Mouse (Mus musculus): Measurements from ENCODE around the gene Smim22. TPM values are rescaled to one million over a fixed set of nuclear protein-coding genes. Genes with fewer than 3 reads are reported as not detected.
A peak's percentile ranks its signal among the peaks of the same experiment; 100 is the strongest.

Gene Smim22
- 3.4 and 3.6 TPM in 2 replicates for polyA plus RNA-seq (2016; fragmentation: Nextera tagmentation; extraction: Ambion mirVana)

DNA sequence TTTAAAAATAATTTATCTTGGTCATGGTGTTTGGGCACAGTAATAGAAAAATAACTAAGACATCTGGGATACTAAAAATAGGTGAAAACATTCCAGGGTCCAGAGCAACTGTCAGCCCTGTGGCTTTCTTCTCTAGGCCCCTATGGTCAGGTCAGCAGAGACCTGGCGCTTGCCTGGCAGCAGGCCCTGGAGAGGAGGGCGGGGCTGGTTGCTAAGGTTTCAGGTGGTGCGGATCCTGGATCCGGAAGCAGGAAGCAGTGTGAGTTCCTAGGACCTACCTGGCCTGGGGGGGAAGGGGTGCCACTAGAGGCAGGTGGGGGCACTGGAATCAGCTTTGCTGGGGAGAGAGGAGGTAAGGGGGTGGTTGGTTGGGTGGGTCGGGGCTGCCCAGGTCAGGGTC, at the start of gene Smim22:
Gene Smim22 (plus strand): TSS at position 222 of the 400 bp plus-strand sequence.
- Histone ChIP-seq H3K4me1 (peaks cover 13% of the 10 kb centered on the region), H3K9me3 (no peaks in the 10 kb centered on the region), H3K4me3 (peak within 1 kb of the TSS; percentile 29; the same call in 1 of the 2 replicates), H3K27ac (replicated peaks) (peak within 1 kb of the TSS; percentile 45; the same call in 1 of the 2 replicates), H3K36me3 (replicated peaks) (peaks cover 21% of the 10 kb centered on the region), H3K27me3 (replicated peaks; ENCODE audit: low read depth, poor library complexity, severe bottlenecking) (no peaks in the 10 kb centered on the region)
- WGBS: 45% methylated on average over 5 of the region's 5 CpGs
- peak; percentile 35 for DNase-seq (ENCODE audit: low spot score)

GRCm38 (mm10) chr16:4957446-4957845, 49.6 kb upstream of the Smim22 start:
- H3K9me3 ChIP-seq: no peaks in the 10 kb centered on the region
- H3K27ac ChIP-seq (replicated peaks): no peak overlapping the region
- H3K27me3 ChIP-seq (replicated peaks; ENCODE audit: low read depth, poor library complexity, severe bottlenecking): no peaks in the 10 kb centered on the region
- H3K36me3 ChIP-seq (replicated peaks): peaks cover 79% of the 10 kb centered on the region
- DNase-seq (ENCODE audit: low spot score): no peak
- H3K4me3 ChIP-seq: no peak overlapping the region
- H3K4me1 ChIP-seq: peaks cover 2% of the 10 kb centered on the region
- 90% methylated on average over 3 of the region's 3 CpGs for WGBS

- DNase-seq (ENCODE audit: low spot score): no peak
- Histone ChIP-seq H3K4me3 (no peak overlapping the region), H3K36me3 (replicated peaks) (peaks cover 50% of the 10 kb centered on the region), H3K4me1 (peaks cover 17% of the 10 kb centered on the region), H3K9me3 (no peaks in the 10 kb centered on the region), H3K27me3 (replicated peaks; ENCODE audit: low read depth, poor library complexity, severe bottlenecking) (no peaks in the 10 kb centered on the region), H3K27ac (replicated peaks) (no peak overlapping the region)
- WGBS: 93% methylated on average over 8 of the region's 8 CpGs
These were observed 46.8 kb upstream of the Smim22 start for GRCm38 (mm10) chr16:4960260-4960659.

- Histone ChIP-seq H3K9me3 (no peaks in the 10 kb centered on the region), H3K36me3 (replicated peaks) (peaks cover 21% of the 10 kb centered on the region), H3K4me1 (peaks cover 21% of the 10 kb centered on the region), H3K27ac (replicated peaks) (0 out of 2 replicates have a peak overlapping the region, but pooled peaks have one; percentile 86), H3K27me3 (replicated peaks; ENCODE audit: low read depth, poor library complexity, severe bottlenecking) (no peaks in the 10 kb centered on the region), H3K4me3 (peak overlapping the region; percentile 93)
- no peak for DNase-seq (ENCODE audit: low spot score)
- WGBS: 48% methylated on average over 9 of the region's 9 CpGs
These were observed 43.7 kb upstream of the Smim22 start for GRCm38 (mm10) chr16:4963346-4963745.

DNA sequence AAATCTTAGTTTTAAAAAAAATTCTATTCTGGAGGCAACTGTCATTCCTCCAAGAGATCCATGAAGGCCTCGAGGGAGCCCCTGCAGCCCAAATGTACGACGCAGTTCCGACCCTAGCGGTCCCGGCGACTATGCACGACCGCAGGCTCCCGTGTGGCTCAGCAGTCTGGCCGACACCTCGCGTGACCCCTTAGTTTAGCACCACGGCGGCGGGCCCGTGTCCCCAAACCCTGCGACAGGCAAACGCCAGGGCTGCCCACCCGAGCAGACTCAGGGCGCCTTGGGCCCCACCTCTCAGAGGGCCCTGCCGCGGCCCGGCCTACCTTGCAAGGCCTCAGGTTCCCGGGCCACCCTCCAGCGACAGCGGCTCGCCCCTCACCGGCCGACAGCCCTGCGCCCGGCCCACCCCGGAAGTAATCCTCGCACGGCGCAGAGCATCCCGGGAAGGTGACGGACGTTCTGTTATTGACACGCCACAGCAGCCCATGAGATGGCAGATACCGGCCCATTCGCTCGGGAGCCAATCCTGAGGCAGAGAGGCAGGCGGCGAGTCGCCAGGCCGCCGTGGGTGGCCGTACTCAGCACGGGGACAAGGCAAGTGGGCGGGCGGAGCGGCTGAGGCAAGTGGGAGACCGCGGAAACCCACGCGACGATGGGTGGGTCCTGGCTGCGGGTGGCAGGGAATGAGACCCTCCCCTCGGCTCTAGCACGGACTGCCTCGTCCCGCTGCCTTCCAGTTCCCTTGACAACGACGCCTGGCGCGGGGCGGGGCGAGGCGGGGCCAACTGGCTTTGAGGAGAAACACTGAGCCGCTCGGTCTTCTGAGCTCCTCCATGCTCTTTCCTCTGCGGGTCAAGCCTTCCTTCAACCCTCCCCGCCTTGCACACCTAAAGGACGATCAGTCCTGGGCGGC, 43.0 kb upstream of the Smim22 start, which contains the start of gene Anks3:
Gene Anks3 (minus strand): TSS at position 409 of the 913 bp plus-strand sequence.
- H3K4me1 ChIP-seq: peaks cover 21% of the 10 kb centered on the region
- H3K4me3 ChIP-seq: peak within 1 kb of the TSS; percentile 93
- no peaks in the 10 kb centered on the region for H3K9me3 ChIP-seq
- under 1% methylated on average over 76 of the region's 76 CpGs for WGBS
- H3K36me3 ChIP-seq (replicated peaks): peaks cover 17% of the 10 kb centered on the region
- H3K27ac ChIP-seq (replicated peaks): peak within 1 kb of the TSS; percentile 86
- peak; percentile 94 for DNase-seq (ENCODE audit: low spot score)
- H3K27me3 ChIP-seq (replicated peaks; ENCODE audit: low read depth, poor library complexity, severe bottlenecking): no peaks in the 10 kb centered on the region

DNA sequence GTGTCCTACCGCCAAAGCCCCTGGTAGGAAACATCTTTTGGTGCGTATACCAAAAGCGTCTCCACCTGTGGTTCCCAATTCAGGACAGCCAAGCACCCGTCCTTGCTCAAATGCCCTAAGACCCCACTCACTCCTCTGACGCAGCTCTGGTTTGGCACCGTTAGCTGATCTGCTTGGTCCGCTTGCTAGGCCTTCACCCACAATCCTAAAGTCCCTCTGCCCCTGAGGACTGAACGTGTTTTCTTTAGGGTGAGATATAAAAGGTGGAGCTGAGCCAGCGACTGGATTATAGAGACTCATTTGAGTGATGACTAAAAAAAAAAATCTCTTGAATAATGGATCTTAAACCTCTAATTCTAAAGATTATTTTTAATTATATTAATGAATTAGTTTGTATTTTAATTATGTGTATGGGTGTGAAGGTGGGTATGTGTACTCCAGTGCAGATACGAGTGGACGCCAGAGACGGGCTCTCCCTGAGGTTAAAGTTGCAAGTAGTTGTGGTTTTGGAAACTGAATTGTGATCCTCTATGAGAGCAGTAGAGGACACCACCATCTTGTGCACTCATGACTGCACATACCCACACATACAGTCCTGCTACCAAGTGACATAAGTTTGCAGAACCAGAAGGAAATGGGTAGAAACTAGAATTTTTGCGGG, 42.2 kb upstream of the Smim22 start:
- 28% methylated on average over 13 of the region's 13 CpGs for WGBS
- peak overlapping the region; percentile 86 for H3K27ac ChIP-seq (replicated peaks)
- no peaks in the 10 kb centered on the region for H3K9me3 ChIP-seq
- no peak for DNase-seq (ENCODE audit: low spot score)
- H3K36me3 ChIP-seq (replicated peaks): peaks cover 9% of the 10 kb centered on the region
- H3K27me3 ChIP-seq (replicated peaks; ENCODE audit: low read depth, poor library complexity, severe bottlenecking): no peaks in the 10 kb centered on the region
- peak overlapping the region; percentile 93 for H3K4me3 ChIP-seq
- H3K4me1 ChIP-seq: peaks cover 21% of the 10 kb centered on the region

DNA sequence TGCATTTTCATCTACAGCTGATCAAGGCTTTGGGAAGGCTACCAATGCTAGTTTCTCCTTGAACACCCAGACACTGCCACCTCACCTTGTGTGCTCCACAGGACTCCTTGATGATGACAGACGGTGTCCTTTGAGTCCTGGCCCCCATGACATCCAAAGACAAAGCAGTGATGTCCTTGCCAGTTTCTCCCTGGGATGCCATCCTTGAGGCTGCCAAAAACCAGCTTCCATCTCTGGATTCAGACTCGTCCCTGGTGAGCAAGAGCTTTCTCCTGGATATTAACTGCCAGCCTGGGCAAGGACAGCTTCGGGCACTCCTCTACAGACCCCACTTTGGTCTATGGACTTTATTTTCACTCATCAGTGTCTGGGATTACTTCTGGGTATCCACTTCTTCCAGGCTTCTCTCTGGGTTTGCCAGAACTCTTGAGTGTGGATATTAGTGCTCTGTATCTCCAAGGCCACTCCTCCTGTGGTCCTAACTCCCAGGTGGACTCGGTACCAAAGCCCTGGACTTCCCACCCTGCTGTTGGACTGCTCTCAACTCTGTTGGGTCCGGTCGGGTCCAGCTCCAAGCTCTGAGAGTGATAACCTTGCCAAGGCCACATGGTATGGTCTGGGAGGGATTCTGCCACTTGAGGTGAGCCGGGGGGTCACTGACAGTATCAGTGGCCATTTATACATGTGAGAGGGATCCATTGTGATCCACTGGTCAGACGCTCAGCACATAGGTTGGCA, 41.5 kb upstream of the Smim22 start:
- Histone ChIP-seq H3K27ac (replicated peaks) (no peak overlapping the region), H3K36me3 (replicated peaks) (peaks cover 2% of the 10 kb centered on the region), H3K4me3 (peak overlapping the region; percentile 93; the same call in 1 of the 2 replicates), H3K4me1 (peaks cover 21% of the 10 kb centered on the region), H3K27me3 (replicated peaks; ENCODE audit: low read depth, poor library complexity, severe bottlenecking) (no peaks in the 10 kb centered on the region), H3K9me3 (no peaks in the 10 kb centered on the region)
- no peak for DNase-seq (ENCODE audit: low spot score)
- 88% methylated on average over 8 of the region's 8 CpGs for WGBS

- 79% methylated on average over 3 of the region's 3 CpGs for WGBS
- Histone ChIP-seq H3K4me1 (peaks cover 9% of the 10 kb centered on the region), H3K9me3 (no peaks in the 10 kb centered on the region), H3K27me3 (replicated peaks; ENCODE audit: low read depth, poor library complexity, severe bottlenecking) (no peaks in the 10 kb centered on the region), H3K27ac (replicated peaks) (no peak overlapping the region), H3K36me3 (replicated peaks) (no peaks in the 10 kb centered on the region), H3K4me3 (no peak overlapping the region)
- no peak for DNase-seq (ENCODE audit: low spot score)
These were observed 38.7 kb upstream of the Smim22 start for GRCm38 (mm10) chr16:4968426-4968825.

GRCm38 (mm10) chr16:4969055-4969843, 37.8 kb upstream of the Smim22 start:
- DNase-seq (ENCODE audit: low spot score): no peak
- whole genome bisulfite sequencing: 89% methylated on average over 5 of the region's 5 CpGs

GRCm38 (mm10) chr16:4971626-4972025, 35.5 kb upstream of the Smim22 start:
- no peak overlapping the region for H3K4me3 ChIP-seq
- H3K36me3 ChIP-seq (replicated peaks): no peaks in the 10 kb centered on the region
- WGBS: 76% methylated on average over 4 of the region's 4 CpGs
- H3K4me1 ChIP-seq: no peaks in the 10 kb centered on the region
- H3K27ac ChIP-seq (replicated peaks): no peak overlapping the region
- H3K9me3 ChIP-seq: no peaks in the 10 kb centered on the region
- no peaks in the 10 kb centered on the region for H3K27me3 ChIP-seq (replicated peaks; ENCODE audit: low read depth, poor library complexity, severe bottlenecking)
- DNase-seq (ENCODE audit: low spot score): no peak

More at GRCm38 (mm10) chr16:4969055-4969843, 37.8 kb upstream of the Smim22 start:
- Histone ChIP-seq H3K4me3 (no peak overlapping the region), H3K27me3 (replicated peaks; ENCODE audit: low read depth, poor library complexity, severe bottlenecking) (no peaks in the 10 kb centered on the region), H3K9me3 (no peaks in the 10 kb centered on the region), H3K27ac (replicated peaks) (no peak overlapping the region), H3K36me3 (replicated peaks) (no peaks in the 10 kb centered on the region), H3K4me1 (peaks cover 7% of the 10 kb centered on the region)

DNA sequence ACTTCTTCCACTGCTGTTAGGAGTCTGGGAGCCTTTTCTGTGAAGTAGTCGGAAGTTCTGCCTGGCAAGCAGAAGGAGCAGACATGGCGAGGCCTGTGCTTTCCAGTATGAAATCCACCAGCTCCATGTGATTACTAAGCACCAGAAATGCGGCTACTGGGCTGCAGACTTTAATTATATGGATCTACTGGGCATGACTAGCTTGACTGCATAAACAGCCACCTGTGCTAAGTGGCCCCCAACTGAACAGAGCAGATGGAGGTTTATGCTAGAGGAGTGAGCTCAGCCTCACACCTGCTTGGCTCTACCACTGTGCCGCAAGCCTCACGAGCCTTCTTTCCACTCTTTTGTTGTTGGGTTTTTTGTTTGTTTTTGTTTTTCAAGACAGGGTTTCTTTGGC, 32.6 kb upstream of the Smim22 start:
- WGBS: 85% methylated on average over 5 of the region's 5 CpGs
- Histone ChIP-seq H3K27me3 (replicated peaks; ENCODE audit: low read depth, poor library complexity, severe bottlenecking) (no peaks in the 10 kb centered on the region), H3K27ac (replicated peaks) (no peak overlapping the region), H3K9me3 (no peaks in the 10 kb centered on the region), H3K36me3 (replicated peaks) (no peaks in the 10 kb centered on the region), H3K4me1 (no peaks in the 10 kb centered on the region), H3K4me3 (no peak overlapping the region)
- DNase-seq (ENCODE audit: low spot score): no peak

Measured in embryonic facial prominence, embryonic 10.5 days (tissue).